Mouse (Mus musculus) brain, embryonic 14.5 days (tissue): ENCODE measurements around the gene Krt82.

Source experiments
- CTCF ChIP-seq: fragments of 200-500 bp; IDR thresholded peaks from 2 replicates; pipeline ENCODE4 v1.5.1; 2012; ENCODE audit warnings: inconsistent platforms, mild to moderate bottlenecking, moderate library complexity, borderline replicate concordance; ENCODE audit not compliant: insufficient read depth, insufficient read length; ENCODE audit errors: extremely low read depth
- POLR2A ChIP-seq: fragments of 200-500 bp; IDR thresholded peaks from 2 replicates; pipeline ENCODE4 v1.6.1; 2012; ENCODE audit warnings: mild to moderate bottlenecking, inconsistent platforms, borderline replicate concordance; ENCODE audit not compliant: poor library complexity, insufficient read depth, insufficient read length, severe bottlenecking; ENCODE audit errors: extremely low read depth

GRCm38 (mm10) chr15:101552188-101552587, 1.7 kb upstream of the Krt82 start:
- TF ChIP-seq CTCF (no peak), POLR2A (no peak)
